Mouse (Mus musculus): ENCODE data around the gene Msln. TPM values are rescaled to one million over a fixed set of nuclear protein-coding genes. Genes with fewer than 3 reads are reported as not detected.

Gene Msln
- polyA plus RNA-seq, 1 experiment from 2014 or later, result 0.34 TPM

DNA sequence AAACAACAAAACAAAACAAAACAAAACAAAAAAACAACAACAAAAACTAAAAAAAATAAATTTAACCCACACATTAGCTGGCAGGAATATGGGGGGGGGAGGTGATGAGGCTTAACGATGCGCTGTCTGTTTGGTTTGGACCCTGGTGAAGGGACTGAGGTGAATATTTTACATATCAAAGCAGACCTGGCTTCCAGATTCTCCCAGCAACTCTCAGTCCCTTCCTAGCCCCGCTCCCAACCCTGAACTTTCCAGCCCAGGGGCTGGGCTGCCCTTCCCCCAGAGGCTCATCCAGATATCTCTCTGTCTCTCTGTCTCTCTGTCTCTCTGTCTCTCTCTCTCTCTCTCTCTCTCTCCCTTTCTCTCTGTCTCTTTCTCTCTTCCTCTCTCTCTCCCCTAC lies 8.4 kb upstream of the Msln start:
- no peaks in the 10 kb centered on the region for H3K9me3 ChIP-seq
- H3K27ac ChIP-seq, result no peak overlapping the region
- H3K4me3 ChIP-seq, result no peak overlapping the region
- no peak overlapping the region for H3K4me2 ChIP-seq
- H3K36me3 ChIP-seq, result no peaks in the 10 kb centered on the region
- peaks cover 33% of the 10 kb centered on the region for H3K27me3 ChIP-seq
- no peak for ATAC-seq (ENCODE audit: low FRiP score)
- H3K4me1 ChIP-seq (replicated peaks), result peaks cover 3% of the 10 kb centered on the region; the same call in 1 of the 2 replicates
- no peak overlapping the region for H3K9ac ChIP-seq
- WGBS, result 35% methylated on average over 3 of the region's 3 CpGs

DNA sequence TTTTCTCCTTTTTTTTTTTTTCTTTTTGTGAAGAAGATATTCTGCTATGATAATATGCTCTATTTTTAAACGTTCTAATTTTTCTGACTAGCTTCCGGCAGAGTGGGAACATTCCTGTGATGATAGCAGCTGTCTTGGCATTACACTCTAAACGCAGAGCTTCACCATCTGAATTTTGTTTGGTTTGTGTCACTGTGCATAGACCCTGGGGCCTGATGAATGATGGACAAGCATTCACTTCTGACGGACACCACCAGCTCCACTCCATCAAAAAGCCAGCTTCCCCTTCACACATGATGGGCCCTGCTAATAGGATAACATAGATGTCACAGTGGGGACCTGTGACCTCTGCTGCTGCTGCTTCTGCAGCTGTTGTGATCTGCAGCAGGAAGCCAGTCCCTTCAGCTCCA lies 7.4 kb upstream of the Msln start:
- Histone ChIP-seq H3K4me1 (replicated peaks) (peaks cover 3% of the 10 kb centered on the region; the same call in 1 of the 2 replicates), H3K4me3 (no peak overlapping the region), H3K9ac (no peak overlapping the region), H3K36me3 (no peaks in the 10 kb centered on the region), H3K9me3 (no peaks in the 10 kb centered on the region), H3K4me2 (no peak overlapping the region), H3K27ac (no peak overlapping the region), H3K27me3 (peaks cover 30% of the 10 kb centered on the region)
- no peak for ATAC-seq (ENCODE audit: low FRiP score)
- 42% methylated on average over 4 of the region's 4 CpGs for WGBS

DNA sequence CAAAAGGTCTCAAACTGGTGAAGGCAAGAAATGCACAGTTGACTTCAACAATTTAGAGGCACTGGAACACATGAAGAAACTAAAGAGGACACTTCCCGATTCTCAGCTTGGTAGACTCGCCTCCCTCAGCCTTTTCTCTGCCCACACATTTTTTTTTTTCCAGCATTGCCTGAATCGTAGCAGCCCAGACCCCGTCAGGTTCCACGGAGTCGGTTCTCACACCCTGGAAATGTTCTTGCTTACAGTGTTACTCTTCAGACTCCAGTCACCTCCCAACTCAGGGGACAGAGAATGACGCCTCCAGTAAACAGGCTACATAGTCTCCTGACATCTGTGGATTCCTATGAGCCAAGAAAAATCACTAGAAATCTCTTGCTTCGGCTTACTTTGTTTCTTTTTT lies 6.0 kb upstream of the Msln start:
- Histone ChIP-seq H3K4me1 (replicated peaks) (no peaks in the 10 kb centered on the region), H3K27me3 (peaks cover 28% of the 10 kb centered on the region), H3K36me3 (no peaks in the 10 kb centered on the region), H3K4me3 (no peak overlapping the region), H3K9ac (no peak overlapping the region), H3K4me2 (no peak overlapping the region), H3K27ac (no peak overlapping the region), H3K9me3 (no peaks in the 10 kb centered on the region)
- no peak for ATAC-seq (ENCODE audit: low FRiP score)
- WGBS, result 81% methylated on average over 8 of the region's 8 CpGs

DNA sequence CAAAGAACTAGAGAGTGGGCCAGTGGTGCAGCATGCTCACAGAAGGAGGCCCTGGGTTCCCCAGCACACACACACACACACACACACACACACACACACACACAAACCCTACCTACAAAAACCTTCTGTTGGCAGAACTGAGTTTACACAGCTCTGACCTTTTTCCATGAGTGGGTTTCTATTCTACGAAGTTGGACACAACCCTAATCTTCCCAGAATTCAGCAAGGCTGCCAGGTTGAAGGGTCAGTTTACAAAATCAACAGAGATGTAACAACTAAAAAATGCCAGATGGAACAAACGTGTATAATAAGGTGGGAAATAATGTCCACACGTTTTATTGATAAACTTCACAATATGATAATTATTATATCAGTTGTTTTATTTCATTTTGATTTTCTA lies 3.5 kb upstream of the Msln start:
- 75% methylated on average over 3 of the region's 3 CpGs for WGBS
- no peak overlapping the region for H3K4me2 ChIP-seq
- H3K27ac ChIP-seq, result no peak overlapping the region
- no peaks in the 10 kb centered on the region for H3K36me3 ChIP-seq
- no peaks in the 10 kb centered on the region for H3K9me3 ChIP-seq
- no peak overlapping the region for H3K9ac ChIP-seq
- ATAC-seq (ENCODE audit: low FRiP score), result no peak
- no peaks in the 10 kb centered on the region for H3K4me1 ChIP-seq (replicated peaks)
- H3K4me3 ChIP-seq, result no peak overlapping the region
- peaks cover 43% of the 10 kb centered on the region for H3K27me3 ChIP-seq

DNA sequence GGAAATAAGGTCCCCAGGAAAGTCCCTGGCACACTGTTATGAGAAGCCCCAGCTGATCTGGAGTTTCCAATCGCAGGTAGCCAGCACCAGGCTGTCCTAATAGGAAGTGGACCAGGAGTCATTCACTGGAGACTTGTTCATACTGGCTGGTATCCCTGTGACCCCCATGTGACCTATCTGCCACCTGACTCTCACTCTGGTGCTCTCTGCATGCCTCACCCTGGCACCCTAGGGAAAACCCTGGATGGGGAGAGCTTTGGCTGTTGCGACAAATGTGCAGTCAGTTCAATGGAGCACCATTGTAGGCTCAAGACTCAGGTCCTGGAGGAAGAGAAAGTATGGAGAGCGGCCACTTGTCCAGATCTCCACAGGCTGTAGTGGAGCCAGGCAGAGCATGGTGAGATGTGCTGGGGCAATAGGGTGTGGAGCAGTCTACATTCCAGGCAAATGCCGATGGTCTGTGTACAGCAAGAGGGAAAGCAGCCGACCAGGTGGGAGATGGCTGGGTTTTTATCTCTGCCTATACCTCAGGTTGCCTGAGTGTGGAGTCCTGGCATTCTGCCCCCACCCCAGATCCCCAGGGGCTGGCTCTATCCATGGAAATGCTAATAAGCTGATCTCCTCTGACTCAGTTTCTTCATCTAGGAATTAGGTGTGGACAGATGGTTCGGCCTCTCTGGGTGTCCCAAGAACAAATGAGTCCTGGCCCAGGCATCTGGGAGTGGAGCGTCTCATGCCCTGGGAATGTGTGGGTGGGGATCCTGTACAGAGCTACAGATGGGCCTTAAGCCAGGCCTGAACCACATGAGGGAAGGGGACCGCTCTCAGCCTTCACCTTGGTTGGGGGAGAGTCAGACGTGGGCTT lies 2.4 kb upstream of the Msln start:
- H3K4me2 ChIP-seq, result no peak overlapping the region
- no peaks in the 10 kb centered on the region for H3K9me3 ChIP-seq
- no peak for ATAC-seq (ENCODE audit: low FRiP score)
- H3K36me3 ChIP-seq, result no peaks in the 10 kb centered on the region
- H3K4me3 ChIP-seq, result no peak overlapping the region
- 83% methylated on average over 9 of the region's 9 CpGs for whole genome bisulfite sequencing
- H3K27me3 ChIP-seq, result peaks cover 41% of the 10 kb centered on the region
- peaks cover 3% of the 10 kb centered on the region for H3K4me1 ChIP-seq (replicated peaks)
- H3K9ac ChIP-seq, result no peak overlapping the region
- H3K27ac ChIP-seq, result no peak overlapping the region

DNA sequence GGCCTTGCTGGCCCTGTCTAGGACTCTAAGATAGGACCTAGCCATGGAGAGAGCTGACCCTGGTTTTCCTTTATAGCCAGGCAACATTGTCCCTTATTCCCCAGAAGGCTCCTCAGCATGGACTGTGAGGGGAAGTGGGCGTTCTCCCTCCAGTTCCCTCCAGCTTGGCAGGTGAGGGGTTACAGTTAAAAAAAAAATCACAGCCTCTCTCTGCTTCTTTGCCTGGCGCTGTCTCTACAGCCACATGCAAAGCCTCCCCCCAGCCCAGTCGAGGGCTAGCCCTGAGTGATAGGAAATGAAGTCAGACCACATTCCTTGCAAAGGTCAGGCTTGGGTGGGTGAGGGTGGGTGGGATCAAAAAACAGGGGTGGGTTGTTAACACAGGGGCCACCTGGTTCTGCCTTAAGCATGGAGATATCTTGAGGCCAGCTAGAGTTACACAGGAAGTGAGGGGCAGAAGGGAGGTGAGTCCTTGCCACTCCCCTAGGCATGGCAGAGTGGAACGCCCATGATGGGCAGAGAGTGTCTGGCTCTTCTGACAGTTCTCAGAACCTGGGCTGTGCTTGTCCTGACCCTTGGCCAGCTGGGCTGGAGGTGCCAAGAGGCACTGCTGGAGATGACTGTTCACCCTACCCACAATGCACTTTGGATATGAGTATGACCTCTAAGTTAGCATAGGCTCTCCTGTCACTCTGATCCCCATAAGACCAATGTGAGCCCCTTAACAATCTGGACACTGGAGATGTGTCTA lies 1.6 kb upstream of the Msln start:
- Histone ChIP-seq H3K4me3 (no peak overlapping the region), H3K9me3 (no peaks in the 10 kb centered on the region), H3K27ac (no peak overlapping the region), H3K9ac (no peak overlapping the region), H3K27me3 (peaks cover 40% of the 10 kb centered on the region), H3K4me1 (replicated peaks) (peaks cover 7% of the 10 kb centered on the region), H3K36me3 (no peaks in the 10 kb centered on the region), H3K4me2 (no peak overlapping the region)
- 60% methylated on average over 4 of the region's 4 CpGs for WGBS
- no peak for ATAC-seq (ENCODE audit: low FRiP score)

DNA sequence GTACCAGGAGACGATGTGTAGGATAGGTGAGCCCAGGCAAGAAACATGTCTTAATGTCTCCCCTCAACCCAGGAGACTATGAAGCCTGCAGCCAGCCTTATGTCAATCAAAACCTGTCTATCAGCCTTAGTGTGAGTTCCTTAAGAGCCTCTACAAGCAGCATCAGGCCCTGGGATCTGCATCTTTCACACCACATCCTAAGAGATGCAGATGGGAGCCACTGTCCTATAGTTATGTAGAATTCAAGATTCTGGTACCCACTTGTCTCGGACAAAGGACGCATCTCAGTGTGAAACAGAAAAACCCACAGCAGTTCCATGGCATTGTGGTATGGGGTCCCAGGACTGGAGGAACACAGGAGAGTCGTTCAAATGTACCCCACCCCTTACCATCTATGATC lies 908 bp upstream of the Msln start:
- Histone ChIP-seq H3K9ac (no peak overlapping the region), H3K4me2 (no peak overlapping the region), H3K27me3 (peaks cover 40% of the 10 kb centered on the region), H3K4me1 (replicated peaks) (peaks cover 7% of the 10 kb centered on the region), H3K9me3 (no peaks in the 10 kb centered on the region), H3K4me3 (no peak overlapping the region), H3K27ac (no peak overlapping the region), H3K36me3 (no peaks in the 10 kb centered on the region)
- 82% methylated on average over 4 of the region's 4 CpGs for WGBS
- no peak for ATAC-seq (ENCODE audit: low FRiP score)

DNA sequence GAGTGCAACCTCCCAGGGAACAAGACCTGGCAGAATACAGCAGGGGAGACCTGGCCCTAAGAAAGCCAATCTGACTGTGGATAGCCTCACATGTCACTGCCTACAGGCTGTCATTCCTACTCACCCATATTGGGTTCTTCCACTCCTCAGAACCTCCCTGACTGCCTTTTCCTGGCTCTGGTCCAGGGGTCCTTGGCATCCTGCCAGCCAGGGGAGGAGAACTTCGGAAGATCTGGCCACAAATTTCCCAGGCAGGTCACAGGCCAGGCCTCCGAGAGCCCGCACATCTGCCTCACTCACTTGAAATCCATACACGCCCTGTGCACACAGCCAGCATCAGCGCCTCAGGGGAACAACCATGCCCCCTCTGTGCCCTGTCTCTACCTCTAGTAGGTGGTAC lies 2.7 kb downstream of the Msln start:
- no peaks in the 10 kb centered on the region for H3K9me3 ChIP-seq
- no peak overlapping the region for H3K4me3 ChIP-seq
- no peak overlapping the region for H3K9ac ChIP-seq
- WGBS, result 65% methylated on average over 5 of the region's 5 CpGs
- peaks cover 7% of the 10 kb centered on the region for H3K4me1 ChIP-seq (replicated peaks)
- H3K27me3 ChIP-seq, result peaks cover 20% of the 10 kb centered on the region; the same call in 1 of the 2 replicates
- no peak overlapping the region for H3K4me2 ChIP-seq
- ATAC-seq (ENCODE audit: low FRiP score), result no peak
- no peak overlapping the region for H3K27ac ChIP-seq
- H3K36me3 ChIP-seq, result no peaks in the 10 kb centered on the region

DNA sequence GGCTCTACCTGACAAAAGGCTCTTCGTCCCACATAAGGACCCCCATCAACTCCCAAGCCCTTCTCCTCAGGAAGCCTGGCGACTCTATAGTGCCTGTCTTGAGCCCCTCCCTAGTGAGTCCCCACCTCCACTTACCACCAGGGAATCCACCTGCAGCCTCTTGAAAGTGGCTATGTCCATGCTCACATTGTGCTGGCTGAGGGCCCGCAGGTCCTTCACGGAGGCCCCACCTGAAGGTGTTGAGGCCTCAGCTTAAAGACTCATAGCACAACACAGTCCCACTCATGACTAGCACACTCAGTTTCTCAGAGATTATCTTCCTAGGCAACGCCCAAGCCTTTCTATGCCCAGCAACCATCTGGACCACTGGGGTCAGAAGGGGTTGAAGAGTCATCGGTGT lies 4.9 kb downstream of the Msln start:
- Histone ChIP-seq H3K36me3 (no peaks in the 10 kb centered on the region), H3K4me2 (no peak overlapping the region), H3K27me3 (peaks cover 18% of the 10 kb centered on the region; the same call in 1 of the 2 replicates), H3K4me1 (replicated peaks) (peaks cover 7% of the 10 kb centered on the region), H3K9ac (no peak overlapping the region), H3K9me3 (no peaks in the 10 kb centered on the region), H3K4me3 (no peak overlapping the region), H3K27ac (no peak overlapping the region)
- ATAC-seq (ENCODE audit: low FRiP score), result no peak
- 82% methylated on average over 6 of the region's 6 CpGs for WGBS

DNA sequence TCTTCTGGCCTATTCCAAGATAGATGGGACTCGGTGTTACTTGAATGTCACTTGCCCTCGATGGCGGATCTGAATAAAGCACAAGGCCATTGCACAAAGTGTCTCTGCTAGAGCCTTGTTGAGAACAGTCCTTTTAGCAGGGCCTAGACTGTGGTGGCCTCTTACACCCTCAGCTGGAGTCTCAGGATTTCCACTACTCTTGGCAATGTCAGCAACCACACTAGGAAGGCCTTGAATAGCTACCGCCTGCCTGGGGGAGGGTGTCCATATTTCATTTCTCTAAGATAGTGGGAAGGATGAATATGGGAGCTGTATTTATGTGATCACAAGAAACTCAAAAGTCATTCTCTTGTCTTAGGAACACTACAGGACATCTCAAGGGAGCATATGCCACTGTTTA lies 5.9 kb downstream of the Msln start:
- H3K9ac ChIP-seq, result no peak overlapping the region
- H3K4me1 ChIP-seq (replicated peaks), result peaks cover 7% of the 10 kb centered on the region
- H3K27ac ChIP-seq, result no peak overlapping the region
- WGBS, result 95% methylated on average over 4 of the region's 4 CpGs
- H3K9me3 ChIP-seq, result no peaks in the 10 kb centered on the region
- H3K4me3 ChIP-seq, result no peak overlapping the region
- H3K36me3 ChIP-seq, result no peaks in the 10 kb centered on the region
- H3K27me3 ChIP-seq, result 0 out of 2 replicates have a peak, but pooled peaks cover 8% of the 10 kb centered on the region
- no peak for ATAC-seq (ENCODE audit: low FRiP score)
- H3K4me2 ChIP-seq, result no peak overlapping the region

DNA sequence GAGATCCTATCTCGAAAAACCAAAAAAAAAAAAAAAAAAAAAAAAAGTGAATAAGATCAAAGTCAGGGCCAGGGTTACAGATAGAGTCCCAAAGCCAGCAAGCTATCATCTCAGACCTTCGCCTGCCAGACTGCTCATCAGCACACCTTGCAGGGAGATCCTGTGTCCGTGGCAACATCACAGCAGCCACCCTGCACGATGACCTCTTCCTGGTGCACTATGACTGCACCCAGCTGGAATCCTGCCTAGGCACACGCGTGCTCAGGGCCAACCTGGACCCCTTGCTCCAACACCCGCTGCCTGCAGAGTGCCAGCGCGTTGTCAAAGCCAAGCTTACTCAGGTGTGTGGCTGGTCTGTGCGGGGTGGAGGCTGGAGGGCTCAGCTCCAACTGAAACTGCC lies 9.9 kb downstream of the Msln start:
- H3K9me3 ChIP-seq, result no peaks in the 10 kb centered on the region
- 82% methylated on average over 10 of the region's 10 CpGs for WGBS
- no peak overlapping the region for H3K4me2 ChIP-seq
- H3K27me3 ChIP-seq, result peaks cover 7% of the 10 kb centered on the region; the same call in 1 of the 2 replicates
- H3K27ac ChIP-seq, result no peak overlapping the region
- ATAC-seq (ENCODE audit: low FRiP score), result no peak
- no peak overlapping the region for H3K4me3 ChIP-seq
- no peak overlapping the region for H3K9ac ChIP-seq
- no peaks in the 10 kb centered on the region for H3K36me3 ChIP-seq
- H3K4me1 ChIP-seq (replicated peaks), result no peaks in the 10 kb centered on the region

DNA sequence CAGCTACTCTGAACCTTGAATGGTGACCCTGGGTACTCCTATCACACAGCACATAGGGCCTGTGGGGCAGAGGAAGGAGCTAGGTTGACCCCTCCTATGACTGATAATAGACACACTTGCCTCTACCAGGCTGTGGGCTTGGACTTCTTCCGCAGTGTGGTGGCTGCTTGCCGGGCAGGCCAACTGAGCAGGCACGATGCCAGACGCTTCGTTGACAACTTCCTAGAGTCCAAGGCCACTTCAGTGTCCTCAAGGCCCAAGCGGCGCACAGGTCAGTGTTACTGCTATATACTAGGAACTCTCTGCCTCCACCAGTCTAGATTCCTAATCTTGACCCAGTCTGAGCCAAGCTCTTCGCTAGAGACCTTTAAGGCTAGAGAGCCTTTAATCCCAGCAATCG lies 10.3 kb downstream of the Msln start:
- Histone ChIP-seq H3K9me3 (no peaks in the 10 kb centered on the region), H3K27me3 (peaks cover 7% of the 10 kb centered on the region; the same call in 1 of the 2 replicates), H3K9ac (no peak overlapping the region), H3K27ac (no peak overlapping the region), H3K4me1 (replicated peaks) (no peaks in the 10 kb centered on the region), H3K4me2 (no peak overlapping the region), H3K4me3 (no peak overlapping the region), H3K36me3 (no peaks in the 10 kb centered on the region)
- no peak for ATAC-seq (ENCODE audit: low FRiP score)
- WGBS, result 95% methylated on average over 9 of the region's 9 CpGs

Data from hindbrain, embryonic 13.5 days (tissue).